Mouse (Mus musculus) cerebellum, postnatal 14 days (tissue): ENCODE results near the gene Bcl11b.

ENCODE experiments used
- DNase-seq, 2 experiments: peaks; one replicate each; pipeline ENCODE4 v3.0.0; 2021; ENCODE audit warnings: mixed read lengths in 2 of 2

The Bcl11b gene

DNA sequence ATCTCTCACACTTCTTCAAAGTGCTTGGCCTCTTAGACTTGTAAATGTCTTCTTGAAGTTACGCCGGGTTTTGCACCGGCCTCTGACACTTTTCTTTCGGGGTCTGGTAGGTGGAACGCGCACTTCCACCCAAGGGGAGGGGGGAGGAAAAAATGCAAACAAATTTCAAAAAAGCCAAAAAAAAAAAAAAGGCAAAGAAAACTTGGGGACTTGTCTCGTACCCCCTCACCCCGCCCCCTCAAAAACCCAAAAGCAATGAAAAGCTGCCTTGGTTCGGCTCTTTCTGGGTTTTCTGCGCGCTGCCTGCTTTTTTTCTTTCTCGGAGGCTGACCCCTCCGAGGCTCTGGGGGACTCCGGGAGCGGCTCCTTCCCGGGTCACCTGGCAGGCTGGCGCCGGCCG lies at the start of gene Bcl11b:
Bcl11b (minus strand) TSS at position 120 of the 400 bp plus-strand sequence.
- DNase-seq: no peak

DNA sequence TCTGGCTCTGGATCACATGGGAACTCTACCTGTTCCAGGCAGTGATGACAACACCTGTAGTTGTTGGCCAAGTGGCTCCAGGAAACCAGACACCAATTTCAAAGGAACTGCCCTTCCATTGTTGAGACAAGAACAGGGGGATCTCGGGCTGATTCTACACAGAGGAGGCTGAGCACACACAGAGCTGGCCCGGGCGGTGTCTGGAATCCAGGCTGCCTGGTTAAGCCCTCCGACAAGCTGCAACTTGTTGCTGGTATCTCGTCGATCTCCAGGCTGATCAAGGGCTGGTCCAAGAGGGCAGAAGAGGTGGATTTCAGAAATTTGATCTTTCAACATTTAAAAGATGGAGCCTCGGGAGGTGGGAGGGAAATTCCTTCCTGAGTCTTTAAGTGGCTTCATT lies 47.6 kb upstream of the Bcl11b start:
- no peak for DNase-seq

DNA sequence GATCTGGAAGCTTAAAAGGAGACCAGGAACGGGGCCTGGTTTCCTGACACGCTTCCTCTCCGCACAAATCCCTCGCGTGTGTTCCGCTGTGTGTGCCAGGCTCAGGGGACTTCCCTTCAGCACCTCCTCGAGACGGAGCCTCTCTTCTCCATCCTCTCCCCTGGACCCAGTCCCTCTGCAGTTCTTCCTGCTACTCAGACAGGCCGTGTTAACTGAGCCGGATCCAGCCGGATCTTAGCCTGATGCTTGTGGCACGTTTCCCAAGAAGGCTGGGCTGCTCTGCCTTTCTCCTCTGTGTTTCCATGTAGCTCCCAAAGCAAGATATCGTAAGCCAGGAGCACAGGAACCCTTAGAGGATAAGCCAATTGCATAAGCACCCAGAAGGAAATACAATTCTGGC lies 46.2 kb upstream of the Bcl11b start:
- no peak for DNase-seq

- DNase-seq: no peak
Observed at GRCm38 (mm10) chr12:108042239-108042571, 38.8 kb upstream of the Bcl11b start.

GRCm38 (mm10) chr12:108041571-108042238 lies 38.3 kb upstream of the Bcl11b start:
- peak; percentile 89 to 96 for DNase-seq

GRCm38 (mm10) chr12:108037446-108037845 lies 34.0 kb upstream of the Bcl11b start:
- DNase-seq: no peak

- DNase-seq: no peak
Observed at GRCm38 (mm10) chr12:108035412-108036078, 32.1 kb upstream of the Bcl11b start.

GRCm38 (mm10) chr12:108022835-108023615 lies 19.6 kb upstream of the Bcl11b start:
- DNase-seq: no peak

- DNase-seq: peak; percentile 94 to 95
Observed at GRCm38 (mm10) chr12:108012003-108012402, 8.6 kb upstream of the Bcl11b start.

- DNase-seq: no peak
Observed at GRCm38 (mm10) chr12:108010346-108010745, 6.9 kb upstream of the Bcl11b start.

- DNase-seq: no peak
Observed at GRCm38 (mm10) chr12:108009156-108009555, 5.8 kb upstream of the Bcl11b start.

GRCm38 (mm10) chr12:108005816-108006626 lies 2.6 kb upstream of the Bcl11b start:
- peak; percentile 77 to 83 for DNase-seq

DNA sequence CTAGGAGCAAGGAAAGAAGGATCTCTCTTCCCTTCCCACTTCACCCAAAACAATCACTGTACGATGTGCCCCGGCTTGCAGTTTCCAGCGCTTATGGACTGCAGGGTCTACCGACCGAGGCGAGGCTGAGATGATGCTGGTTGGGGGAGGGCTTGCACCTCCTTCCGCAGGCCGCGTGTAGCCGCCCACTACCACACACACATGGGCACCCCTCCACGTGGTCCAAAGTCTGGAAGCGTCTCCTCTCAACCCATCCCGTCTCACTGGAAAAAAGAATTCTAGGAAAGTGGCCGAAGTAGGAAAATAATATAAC lies 2.0 kb upstream of the Bcl11b start:
- no peak for DNase-seq

GRCm38 (mm10) chr12:108004701-108005487 lies 1.5 kb upstream of the Bcl11b start:
- peak in 1 of 2 experiments; percentile 23 for DNase-seq

DNA sequence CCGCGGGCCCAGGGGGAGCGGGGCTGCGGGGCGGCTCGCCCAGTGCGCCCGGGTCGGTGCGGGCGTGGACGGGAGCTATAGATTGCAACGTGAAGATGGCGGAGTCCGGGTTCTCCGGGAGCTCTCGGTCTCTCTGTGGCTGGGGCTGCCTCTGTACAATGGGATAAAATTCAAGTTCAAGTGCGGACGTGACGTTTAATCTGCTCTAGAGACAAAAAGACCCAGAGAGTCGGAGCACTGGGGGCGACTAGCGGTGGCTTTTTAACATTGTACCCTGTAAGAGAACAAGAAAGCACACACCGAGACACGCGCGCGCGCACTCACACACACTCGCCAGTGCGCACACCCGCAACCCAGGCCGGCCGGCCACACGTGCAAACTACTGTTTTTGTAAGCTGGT lies 526 bp upstream of the Bcl11b start:
- DNase-seq: peak; percentile 72 to 76

DNA sequence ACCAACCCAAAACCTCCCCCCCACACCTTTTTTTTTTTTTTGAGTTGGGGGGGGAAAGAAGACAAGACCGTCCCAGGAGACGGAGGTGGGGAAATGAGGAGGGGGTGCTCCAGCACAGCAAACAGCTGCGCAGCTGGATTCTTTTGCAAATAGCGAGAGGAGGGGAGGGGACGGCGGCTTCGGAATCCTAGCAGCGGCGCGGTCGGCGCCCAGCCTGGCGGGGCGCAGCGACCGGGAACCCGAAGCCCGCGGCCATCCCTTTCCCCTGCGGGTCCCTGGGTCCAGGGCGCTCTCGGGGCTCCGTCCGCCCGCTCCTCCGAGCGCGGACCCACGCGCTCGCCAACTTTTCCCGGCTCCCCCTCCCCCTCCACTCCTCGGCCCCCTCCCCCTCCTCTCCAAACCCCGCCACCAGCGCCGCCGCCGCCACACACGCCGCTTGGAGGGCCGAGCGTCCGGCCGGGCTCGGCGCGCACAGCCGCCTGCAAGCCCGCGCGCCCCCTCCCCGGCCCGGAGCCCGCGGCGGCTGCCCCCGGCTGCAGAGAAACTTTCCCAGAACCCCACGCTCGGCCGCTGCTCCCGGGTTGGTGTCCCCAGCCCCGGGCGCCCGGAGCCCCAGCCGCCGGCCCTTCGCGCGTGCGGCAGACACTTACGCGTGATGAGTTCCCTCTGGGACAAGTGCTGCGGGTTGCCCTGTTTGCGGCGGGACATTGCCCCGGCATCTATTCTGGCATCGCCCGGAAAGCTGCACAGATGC lies 789 bp downstream of the Bcl11b start:
- peak in 1 of 2 experiments; percentile 29 for DNase-seq

DNA sequence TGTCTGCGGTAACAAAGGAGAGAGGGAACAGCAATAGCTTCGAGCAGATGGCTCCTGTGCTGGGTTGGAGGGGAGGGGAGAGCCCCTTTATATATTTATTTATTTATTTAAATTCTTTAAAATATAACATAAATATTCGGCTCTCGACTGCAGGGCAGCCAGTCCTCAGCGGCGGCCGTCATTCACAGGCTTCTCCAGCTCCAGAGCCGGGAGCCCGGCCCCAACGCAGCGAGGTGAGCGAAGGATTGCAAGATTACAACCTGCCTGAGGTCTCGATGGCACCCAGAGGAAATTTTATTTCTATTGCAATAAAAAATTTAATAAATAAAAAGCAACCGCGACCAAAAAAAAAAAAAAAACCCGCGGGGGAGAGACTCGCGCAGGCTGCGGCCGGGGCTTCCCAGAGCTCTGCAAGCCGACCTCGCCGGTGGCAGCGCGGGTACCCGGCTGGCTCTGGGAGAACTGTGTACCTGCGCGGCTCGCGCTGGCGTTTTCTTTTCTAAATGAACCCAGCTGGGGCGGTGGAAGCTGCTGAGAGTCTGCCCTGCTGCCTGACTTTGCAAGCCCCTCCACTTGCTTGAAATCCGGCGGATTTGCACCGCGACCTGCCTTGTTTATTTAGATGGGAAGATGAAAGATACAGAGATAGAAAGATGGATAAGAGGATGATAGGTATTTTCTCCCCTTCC lies 1.6 kb downstream of the Bcl11b start:
- peak in 1 of 2 experiments; percentile 52 for DNase-seq

DNA sequence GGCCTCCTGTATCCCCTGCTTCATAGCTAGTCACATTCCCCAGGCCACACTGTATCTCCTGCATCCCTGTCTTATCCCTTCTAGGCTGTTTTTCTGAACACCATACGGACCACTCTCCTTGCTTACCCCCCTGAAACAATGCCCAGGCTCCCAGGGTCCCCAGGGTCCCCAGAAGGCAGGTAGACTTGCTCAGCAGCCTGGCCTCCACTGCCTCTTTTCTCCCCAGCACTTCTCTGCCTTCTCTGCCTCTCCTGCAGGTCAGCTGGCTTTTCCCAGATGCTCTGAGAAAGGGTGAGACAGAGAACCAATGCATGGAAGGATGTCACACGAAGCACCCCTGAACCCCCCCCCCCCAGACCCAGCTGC lies 2.7 kb downstream of the Bcl11b start:
- no peak for DNase-seq

DNA sequence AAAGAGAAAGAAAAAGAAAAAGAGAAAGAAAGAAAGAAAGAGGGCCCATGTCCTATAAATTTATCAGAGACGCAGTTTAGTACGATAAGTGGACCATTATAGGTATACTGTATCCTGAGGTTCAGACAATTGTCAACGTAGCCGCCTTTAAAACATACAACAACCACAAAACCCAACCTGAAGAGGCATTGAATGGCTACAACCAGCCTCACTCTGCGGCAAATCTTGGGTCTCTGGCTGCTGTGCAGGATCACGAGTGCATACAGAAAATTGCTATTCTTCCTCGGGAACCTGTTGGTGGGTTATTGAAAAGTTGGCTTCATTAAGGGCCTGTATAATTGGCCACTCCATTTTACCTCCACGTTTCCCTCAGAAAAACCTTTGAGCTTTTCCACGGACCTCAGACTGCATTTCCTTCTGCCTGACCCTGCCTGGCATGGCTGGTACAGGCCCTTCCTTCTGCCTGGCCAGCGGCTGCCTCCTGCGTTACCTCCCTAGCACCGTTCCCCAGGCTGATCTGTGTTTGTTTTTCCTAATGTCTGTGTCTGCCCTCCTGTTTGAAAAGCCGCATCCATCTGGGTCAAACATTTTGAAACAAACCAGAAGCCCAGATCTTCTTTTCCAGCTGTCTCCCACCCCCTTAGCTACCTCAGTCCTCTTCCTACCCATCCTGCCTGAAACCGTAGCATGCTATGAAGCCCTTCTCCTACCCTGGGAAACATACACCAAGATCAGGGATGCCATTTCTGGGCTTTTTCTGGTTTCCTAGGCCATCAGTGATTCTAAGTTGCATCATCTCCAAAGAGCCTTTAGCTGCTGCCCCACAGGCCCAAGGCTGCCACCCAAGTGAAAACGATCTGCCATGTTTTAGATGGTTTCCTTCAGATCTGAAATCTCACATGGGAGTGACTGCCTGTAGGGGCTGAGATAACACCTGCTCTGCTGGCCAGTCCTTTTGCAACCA lies 3.4 kb downstream of the Bcl11b start:
- no peak for DNase-seq

- peak; percentile 89 to 90 for DNase-seq
Observed at GRCm38 (mm10) chr12:107998746-107999145, 4.7 kb downstream of the Bcl11b start.
